Mouse (Mus musculus) MEL (cell line): ENCODE data around the gene Fam50a. TPM values are rescaled to one million over a fixed set of nuclear protein-coding genes. Genes with fewer than 3 reads are reported as not detected.

Experiments
- DNase-seq: peaks from one replicate; pipeline ENCODE4 v3.0.0; 2011; ENCODE audit warnings: low read depth, low spot score
- H3K27ac ChIP-seq: 2 replicates; pipeline ENCODE4 v1.5.1; 2012; ENCODE audit warnings: low read depth, mild to moderate bottlenecking, control low read depth, low read length, moderate library complexity; ENCODE audit not compliant: control insufficient read depth
- H3K27me3 ChIP-seq, 2 experiments: fragments of 150-350 bp in 1 of 2; sonication (generic) in 1 of 2; 2 replicates each; pipeline ENCODE4 v1.6.1; 2012; ENCODE audit warnings: low read length in 2 of 2, mild to moderate bottlenecking in 2 of 2, improper control_type of control experiment in 1 of 2, moderate library complexity in 1 of 2; ENCODE audit not compliant: insufficient read depth in 2 of 2, control insufficient read depth in 1 of 2
- H3K36me3 ChIP-seq, 2 experiments: 2 replicates each; pipeline ENCODE4 v1.6.1; 2012 to 2014; ENCODE audit warnings: low read length in 2 of 2, improper control_type of control experiment in 1 of 2, inconsistent platforms in 1 of 2, mild to moderate bottlenecking in 1 of 2; ENCODE audit not compliant: insufficient read depth in 2 of 2, control insufficient read depth in 1 of 2
- H3K4me1 ChIP-seq, 2 experiments: fragments of 150-350 bp in 1 of 2; sonication (generic) in 1 of 2; 2 replicates each; pipeline ENCODE4 v1.6.1; 2012; ENCODE audit warnings: low read length in 2 of 2, improper control_type of control experiment in 1 of 2, mild to moderate bottlenecking in 1 of 2; ENCODE audit not compliant: insufficient read depth in 2 of 2, control insufficient read depth in 1 of 2
- H3K4me3 ChIP-seq, 2 experiments: fragments of 150-350 bp in 1 of 2; sonication (generic) in 1 of 2; 2 replicates each; pipeline ENCODE4 v1.5.1; 2012; ENCODE audit warnings: low read depth in 2 of 2, low read length in 2 of 2, mild to moderate bottlenecking in 2 of 2, moderate library complexity in 2 of 2, control low read depth in 1 of 2, improper control_type of control experiment in 1 of 2; ENCODE audit not compliant: control insufficient read depth in 1 of 2, insufficient read depth in 1 of 2
- H3K79me2 ChIP-seq: 2 replicates; pipeline ENCODE4 v1.6.1; 2012; ENCODE audit warnings: mild to moderate bottlenecking, low read length, moderate library complexity; ENCODE audit not compliant: control insufficient read depth, poor library complexity, insufficient read depth
- H3K9ac ChIP-seq: 2 replicates; pipeline ENCODE4 v1.6.1; 2012; ENCODE audit warnings: low read depth, mild to moderate bottlenecking, control low read depth, low read length, moderate library complexity; ENCODE audit not compliant: control insufficient read depth, poor library complexity, severe bottlenecking
- H3K9me3 ChIP-seq: fragments of 150-350 bp; sonication (generic); replicated peaks from 2 replicates; pipeline ENCODE4 v1.6.1; 2012; ENCODE audit warnings: mild to moderate bottlenecking, low read length, improper control_type of control experiment, moderate library complexity; ENCODE audit not compliant: insufficient read depth
- BHLHE40 ChIP-seq: IDR thresholded peaks from 2 replicates; pipeline ENCODE4 v1.6.1; 2012; ENCODE audit warnings: low read depth, mild to moderate bottlenecking, inconsistent platforms, low read length, improper control_type of control experiment, borderline replicate concordance
- E2F4 ChIP-seq: IDR thresholded peaks from 2 replicates; pipeline ENCODE4 v1.6.1; 2011; ENCODE audit warnings: low read depth, low read length, improper control_type of control experiment, borderline replicate concordance
- ELF1 ChIP-seq: IDR thresholded peaks from 2 replicates; pipeline ENCODE4 v1.6.1; 2014; ENCODE audit warnings: low read depth, mild to moderate bottlenecking, inconsistent platforms, low read length, improper control_type of control experiment, moderate library complexity
- EP300 ChIP-seq, 2 experiments: IDR thresholded peaks; 2 replicates each; pipeline ENCODE4 v1.6.1; 2011; ENCODE audit warnings: improper control_type of control experiment in 2 of 2, low read length in 2 of 2, low read depth in 1 of 2, mild to moderate bottlenecking in 1 of 2
- ETS1 ChIP-seq: IDR thresholded peaks from 2 replicates; pipeline ENCODE4 v1.6.1; 2012; ENCODE audit warnings: low read depth, mild to moderate bottlenecking, inconsistent platforms, low read length, improper control_type of control experiment, moderate library complexity
- HCFC1 ChIP-seq: IDR thresholded peaks from 2 replicates; pipeline ENCODE4 v1.6.1; 2012; ENCODE audit warnings: low read depth, mild to moderate bottlenecking, inconsistent platforms, low read length, improper control_type of control experiment, moderate library complexity
- KAT2A ChIP-seq: conservative IDR thresholded peaks from 2 replicates; pipeline ENCODE4 v1.6.1; 2012; ENCODE audit warnings: low read depth, low read length, improper control_type of control experiment, inconsistent platforms
- MAX ChIP-seq: IDR thresholded peaks from 2 replicates; pipeline ENCODE4 v1.6.1; 2011; ENCODE audit warnings: low read length, improper control_type of control experiment
- MAZ ChIP-seq: IDR thresholded peaks from 2 replicates; pipeline ENCODE4 v1.6.1; 2012; ENCODE audit warnings: low read depth, mild to moderate bottlenecking, inconsistent platforms, low read length, improper control_type of control experiment
- MEF2A ChIP-seq: IDR thresholded peaks from 2 replicates; pipeline ENCODE4 v1.6.1; 2014; ENCODE audit warnings: low read depth, mild to moderate bottlenecking, inconsistent platforms, low read length, improper control_type of control experiment; ENCODE audit not compliant: poor library complexity, insufficient replicate concordance, severe bottlenecking; ENCODE audit errors: extremely low read depth
- MYB ChIP-seq: IDR thresholded peaks from 2 replicates; pipeline ENCODE4 v1.6.1; 2011; ENCODE audit warnings: mild to moderate bottlenecking, low read depth, low read length, improper control_type of control experiment
- NRF1 ChIP-seq: IDR thresholded peaks from 2 replicates; pipeline ENCODE4 v1.6.1; 2014; ENCODE audit warnings: low read depth, mild to moderate bottlenecking, inconsistent platforms, low read length, improper control_type of control experiment, moderate library complexity; ENCODE audit not compliant: poor library complexity, insufficient read depth, severe bottlenecking
- POLR2A ChIP-seq, 2 experiments: IDR thresholded peaks; 2 replicates each; pipeline ENCODE4 v1.6.1; 2011 to 2012; ENCODE audit warnings: low read length in 2 of 2, mild to moderate bottlenecking in 2 of 2, control low read depth in 1 of 2, improper control_type of control experiment in 1 of 2, low read depth in 1 of 2, moderate library complexity in 1 of 2; ENCODE audit not compliant: control insufficient read depth in 1 of 2, insufficient read depth in 1 of 2, poor library complexity in 1 of 2
- POLR2AphosphoS2 ChIP-seq: IDR thresholded peaks from 2 replicates; pipeline ENCODE4 v1.6.1; 2011; ENCODE audit warnings: low read length, improper control_type of control experiment
- POLR2AphosphoS5 ChIP-seq: IDR thresholded peaks from 2 replicates; pipeline ENCODE4 v1.6.1; 2012; ENCODE audit warnings: low read depth, borderline replicate concordance, mild to moderate bottlenecking, inconsistent platforms, low read length, moderate library complexity, mixed read lengths
- SIN3A ChIP-seq: IDR thresholded peaks from 2 replicates; pipeline ENCODE4 v1.6.1; 2012; ENCODE audit warnings: low read length, improper control_type of control experiment, inconsistent platforms
- SMC3 ChIP-seq: IDR thresholded peaks from 2 replicates; pipeline ENCODE4 v1.6.1; 2011; ENCODE audit warnings: low read depth, low read length, improper control_type of control experiment
- TAL1 ChIP-seq: IDR thresholded peaks from 2 replicates; pipeline ENCODE4 v1.6.1; 2012; ENCODE audit warnings: mild to moderate bottlenecking, inconsistent platforms, low read length, moderate library complexity, mixed read lengths
- TBP ChIP-seq: IDR thresholded peaks from 2 replicates; pipeline ENCODE4 v1.8.0; 2011; ENCODE audit warnings: low read depth, low read length, improper control_type of control experiment
- UBTF ChIP-seq: IDR thresholded peaks from 2 replicates; pipeline ENCODE4 v1.6.1; 2012; ENCODE audit warnings: low read depth, mild to moderate bottlenecking, inconsistent platforms, low read length, improper control_type of control experiment, moderate library complexity, borderline replicate concordance; ENCODE audit not compliant: insufficient read depth
- USF1 ChIP-seq: IDR thresholded peaks from 2 replicates; pipeline ENCODE4 v1.6.1; 2014; ENCODE audit warnings: low read depth, mild to moderate bottlenecking, inconsistent platforms, low read length, improper control_type of control experiment, moderate library complexity
- USF2 ChIP-seq, 2 experiments: IDR thresholded peaks; 2 replicates each; pipeline ENCODE4 v1.6.1; 2011 to 2012; ENCODE audit warnings: improper control_type of control experiment in 2 of 2, low read length in 2 of 2, borderline replicate concordance in 1 of 2, inconsistent platforms in 1 of 2, low read depth in 1 of 2, mild to moderate bottlenecking in 1 of 2; ENCODE audit not compliant: insufficient read depth in 1 of 2
- ZKSCAN1 ChIP-seq: IDR thresholded peaks from 2 replicates; pipeline ENCODE4 v1.6.1; 2012; ENCODE audit warnings: low read depth, mild to moderate bottlenecking, inconsistent platforms, low read length, improper control_type of control experiment, moderate library complexity
- ZNF384 ChIP-seq: IDR thresholded peaks from 2 replicates; pipeline ENCODE4 v1.6.1; 2012; ENCODE audit warnings: low read depth, mild to moderate bottlenecking, inconsistent platforms, low read length, improper control_type of control experiment
- polyA plus RNA-seq, 2 experiments: library from polyadenylated mRNA; stranded (reverse) in 1 of 2; unstranded in 1 of 2; fragments of >175 nt in 1 of 2; fragments of >200 nt in 1 of 2; gene quantifications; 2 replicates each; pipeline versions ENCODE4 v1.2.1 to v1.2.4; 2012; ENCODE audit warnings: low replicate concordance in 2 of 2, low read depth in 1 of 2; ENCODE audit not compliant: insufficient read length in 2 of 2, insufficient read depth in 1 of 2, missing spikeins in 1 of 2
- total RNA-seq: library from RNA; depleted of rRNA; stranded (reverse); fragments of 300-350 nt; gene quantifications from 2 replicates; pipeline ENCODE4 v1.2.3, GENCODE M21; 2012

The Fam50a gene
- total and polyA plus RNA-seq, 3 experiments: 46.3 to 107 (median 64.8) TPM

- TF ChIP-seq NRF1 (0 out of 2 replicates have a peak, but pooled peaks have one; percentile 18), USF2 (IDR thresholded peaks at IDR 0.05; ENCODE audit: borderline replicate concordance in 1 of 2, insufficient read depth in 1 of 2, low read depth in 1 of 2, low read length in 2 of 2) (no peak), POLR2AphosphoS5 (no peak), ETS1 (0 out of 2 replicates have a peak, but pooled peaks have one; percentile 19), SIN3A (no peak), EP300 (IDR thresholded peaks at IDR 0.05; ENCODE audit: low read depth in 1 of 2, low read length in 2 of 2) (no peak), BHLHE40 (no peak), E2F4 (no peak), MEF2A (no peak), POLR2A (IDR thresholded peaks at IDR 0.05; ENCODE audit: control insufficient read depth in 1 of 2, insufficient read depth in 1 of 2, low read depth in 1 of 2, low read length in 2 of 2, poor library complexity in 1 of 2) (peak in 1 of 2 experiments; percentile 57; a peak in 1 of 4 replicates), KAT2A (no peak), MAZ (peak; percentile 35; the same call in 1 of the 2 replicates), MAX (peak; percentile 16; the same call in 1 of the 2 replicates), ZNF384 (no peak), UBTF (no peak), MYB (no peak), POLR2AphosphoS2 (0 out of 2 replicates have a peak, but pooled peaks have one; percentile 60), USF1 (no peak), SMC3 (no peak), TAL1 (no peak)
These were observed 31.6 kb upstream of the Fam50a start (continued) for GRCm38 (mm10) chrX:74281041-74281731.

DNA sequence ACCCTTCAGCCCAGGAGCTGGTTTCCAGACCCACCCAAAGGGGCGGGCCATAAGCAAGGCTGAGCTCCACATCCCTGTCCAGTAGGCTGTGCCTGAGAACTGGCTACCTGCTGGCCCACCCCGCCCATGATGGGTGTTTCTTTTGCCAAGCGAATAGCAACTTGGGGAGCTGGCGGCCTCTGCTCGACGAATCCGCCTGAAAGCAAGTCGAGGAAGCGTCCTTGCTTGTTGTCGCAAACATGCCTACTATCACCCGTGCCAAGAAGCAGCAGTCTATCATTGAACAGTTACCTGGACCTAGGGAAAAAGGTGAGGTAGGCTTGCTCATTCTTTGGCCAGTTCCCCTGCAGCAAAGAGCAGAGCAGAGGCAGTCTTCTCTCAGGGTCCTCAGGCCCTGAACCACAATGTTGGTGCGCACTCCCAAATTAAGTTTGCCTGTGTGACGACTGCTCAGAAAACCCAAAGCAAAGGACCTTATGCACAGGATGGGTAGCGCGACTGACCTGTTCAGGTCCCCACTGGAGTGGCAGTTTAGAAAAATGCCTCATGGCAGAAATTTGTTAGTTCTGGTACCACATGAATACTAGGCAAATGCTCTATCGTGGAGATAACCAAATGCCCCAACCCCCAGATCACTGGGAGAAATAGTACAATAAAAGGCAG is 31.0 kb upstream of the Fam50a start, which contains the start of the genes Taz and Dnase1l1:
Taz (plus strand) TSS at position 181 of the 663 bp plus-strand sequence.
Dnase1l1 (minus strand) TSS at position 606 of the 663 bp plus-strand sequence.
- Histone ChIP-seq H3K4me1 (peaks cover 0 to 12% of the 10 kb centered on the region in 2 experiments; a peak in 2 of 4 replicates), H3K27me3 (no peaks in the 10 kb centered on the region), H3K9ac (peak within 1 kb of the TSS; percentile 86), H3K36me3 (peaks cover 0 to 13% of the 10 kb centered on the region in 2 experiments; a peak in 3 of 4 replicates), H3K27ac (peak within 1 kb of the TSS; percentile 85), H3K9me3 (no peaks in the 10 kb centered on the region), H3K4me3 (peak within 1 kb of the TSS; percentile 76 to 83), H3K79me2 (peaks cover 13% of the 10 kb centered on the region)
- TF ChIP-seq POLR2A (IDR thresholded peaks at IDR 0.05; ENCODE audit: control insufficient read depth in 1 of 2, insufficient read depth in 1 of 2, low read depth in 1 of 2, low read length in 2 of 2, poor library complexity in 1 of 2): peak in 1 of 2 experiments; percentile 55; a peak in 1 of 4 replicates
- TF ChIP-seq USF1: no peak
- no peak for TF ChIP-seq ELF1
- no peak for TF ChIP-seq EP300 (IDR thresholded peaks at IDR 0.05; ENCODE audit: low read depth in 1 of 2, low read length in 2 of 2)
- peak; percentile 45 for TF ChIP-seq HCFC1
- TF ChIP-seq ZKSCAN1: no peak
- 0 out of 2 replicates have a peak, but pooled peaks have one; percentile 22 for TF ChIP-seq TBP
- TF ChIP-seq POLR2AphosphoS2: peak; percentile 10; the same call in 1 of the 2 replicates
- peak; percentile 92 for DNase-seq
